Mouse (Mus musculus): ENCODE results near the gene Slc22a23. TPM values are rescaled to one million over a fixed set of nuclear protein-coding genes. Genes with fewer than 3 reads are reported as not detected.

Slc22a23 gene
- polyA plus RNA-seq, 1 experiment from 2014 or later: 5.6 TPM

- no peak overlapping the region for H3K9ac ChIP-seq
- no peak overlapping the region for H3K27ac ChIP-seq
- H3K4me3 ChIP-seq: no peak overlapping the region
- 21% methylated on average over 14 of the region's 14 CpGs for WGBS
- no peaks in the 10 kb centered on the region for H3K36me3 ChIP-seq
- no peaks in the 10 kb centered on the region for H3K27me3 ChIP-seq
- H3K9me3 ChIP-seq: no peaks in the 10 kb centered on the region
- ATAC-seq (ENCODE audit: insufficient number of reproducible peaks, low FRiP score, low TSS enrichment, low read depth): no peak; the same call in 1 of the 2 replicates
- peaks cover 15% of the 10 kb centered on the region for H3K4me1 ChIP-seq
- no peak overlapping the region for H3K4me2 ChIP-seq
Measured at GRCm38 (mm10) chr13:34238646-34239290, 106.2 kb downstream of the Slc22a23 start.

DNA sequence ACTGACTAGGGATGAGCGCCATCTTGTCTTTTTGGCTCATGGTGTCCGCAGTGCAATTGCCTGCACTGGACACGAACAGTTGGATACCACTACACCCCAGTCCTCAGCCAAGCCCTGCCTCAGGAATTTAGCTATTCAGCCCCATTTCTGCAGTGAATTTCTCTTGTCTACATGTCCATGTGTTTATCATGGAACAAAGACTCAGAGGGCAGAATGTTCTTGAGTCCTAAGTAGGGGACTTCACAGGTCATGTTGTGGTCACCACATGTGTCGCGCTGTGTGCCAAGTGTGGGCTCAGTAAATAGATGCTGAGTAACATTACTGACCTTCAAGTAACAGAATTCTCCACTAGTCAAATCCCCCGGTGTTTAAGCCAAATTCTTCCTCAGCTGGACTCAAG, 109.9 kb downstream of the Slc22a23 start:
- no peak overlapping the region for H3K4me3 ChIP-seq
- no peak overlapping the region for H3K4me2 ChIP-seq
- H3K36me3 ChIP-seq: no peaks in the 10 kb centered on the region
- no peak overlapping the region for H3K27ac ChIP-seq
- ATAC-seq (ENCODE audit: insufficient number of reproducible peaks, low FRiP score, low TSS enrichment, low read depth): no peak
- 93% methylated on average over 6 of the region's 6 CpGs for WGBS
- no peaks in the 10 kb centered on the region for H3K27me3 ChIP-seq
- no peak overlapping the region for H3K9ac ChIP-seq
- H3K9me3 ChIP-seq: no peaks in the 10 kb centered on the region
- peaks cover 13% of the 10 kb centered on the region for H3K4me1 ChIP-seq

GRCm38 (mm10) chr13:34234439-34234838, 110.5 kb downstream of the Slc22a23 start:
- H3K27me3 ChIP-seq: no peaks in the 10 kb centered on the region
- no peak overlapping the region for H3K27ac ChIP-seq
- H3K4me2 ChIP-seq: no peak overlapping the region
- no peaks in the 10 kb centered on the region for H3K36me3 ChIP-seq
- ATAC-seq (ENCODE audit: insufficient number of reproducible peaks, low FRiP score, low TSS enrichment, low read depth): no peak
- peaks cover 9% of the 10 kb centered on the region for H3K4me1 ChIP-seq
- H3K9me3 ChIP-seq: no peaks in the 10 kb centered on the region
- WGBS: 48% methylated on average over 5 of the region's 5 CpGs
- no peak overlapping the region for H3K4me3 ChIP-seq
- H3K9ac ChIP-seq: no peak overlapping the region

GRCm38 (mm10) chr13:34232992-34233391, 112.0 kb downstream of the Slc22a23 start:
- H3K4me3 ChIP-seq: no peak overlapping the region
- 65% methylated on average over 6 of the region's 6 CpGs for WGBS

DNA sequence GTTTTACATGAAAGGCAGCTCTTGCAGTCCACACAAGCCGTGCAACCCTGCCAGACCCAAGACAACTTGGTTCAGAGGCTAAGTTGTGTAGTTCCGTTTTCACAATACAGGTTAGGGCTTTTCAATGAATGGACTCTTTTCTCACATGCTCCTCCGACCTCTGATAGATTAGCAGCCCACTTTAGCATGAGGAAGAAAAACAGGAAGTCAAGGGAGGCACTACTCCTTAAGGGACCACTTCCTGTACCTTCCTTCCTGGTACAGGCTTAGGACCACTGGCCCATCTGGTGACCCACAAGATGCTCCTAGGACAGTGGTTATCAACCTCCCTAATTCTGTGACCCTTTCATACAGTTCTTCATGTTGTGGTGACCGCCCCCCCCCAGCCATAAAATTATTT, 116.1 kb downstream of the Slc22a23 start:
- H3K4me1 ChIP-seq: peaks cover 7% of the 10 kb centered on the region; the same call in 1 of the 2 replicates
- no peak overlapping the region for H3K4me2 ChIP-seq
- no peak overlapping the region for H3K4me3 ChIP-seq
- H3K27ac ChIP-seq: no peak overlapping the region
- 71% methylated on average over 4 of the region's 4 CpGs for WGBS
- H3K9ac ChIP-seq: no peak overlapping the region
- no peak for ATAC-seq (ENCODE audit: insufficient number of reproducible peaks, low FRiP score, low TSS enrichment, low read depth)
- H3K9me3 ChIP-seq: no peaks in the 10 kb centered on the region
- H3K27me3 ChIP-seq: no peaks in the 10 kb centered on the region
- no peaks in the 10 kb centered on the region for H3K36me3 ChIP-seq

More at GRCm38 (mm10) chr13:34232992-34233391, 112.0 kb downstream of the Slc22a23 start:
- peaks cover 8% of the 10 kb centered on the region; the same call in 1 of the 2 replicates for H3K4me1 ChIP-seq
- H3K27me3 ChIP-seq: no peaks in the 10 kb centered on the region
- H3K9me3 ChIP-seq: no peaks in the 10 kb centered on the region
- H3K4me2 ChIP-seq: no peak overlapping the region
- no peak overlapping the region for H3K9ac ChIP-seq
- ATAC-seq (ENCODE audit: insufficient number of reproducible peaks, low FRiP score, low TSS enrichment, low read depth): no peak
- H3K27ac ChIP-seq: no peak overlapping the region
- no peaks in the 10 kb centered on the region for H3K36me3 ChIP-seq

- no peak for ATAC-seq (ENCODE audit: insufficient number of reproducible peaks, low FRiP score, low TSS enrichment, low read depth)
- no peak overlapping the region for H3K4me3 ChIP-seq
- H3K4me1 ChIP-seq: peaks cover 7% of the 10 kb centered on the region; the same call in 1 of the 2 replicates
- H3K27me3 ChIP-seq: no peaks in the 10 kb centered on the region
- no peaks in the 10 kb centered on the region for H3K36me3 ChIP-seq
- 45% methylated on average over 12 of the region's 12 CpGs for WGBS
- no peaks in the 10 kb centered on the region for H3K9me3 ChIP-seq
- H3K9ac ChIP-seq: no peak overlapping the region
- no peak overlapping the region for H3K27ac ChIP-seq
- H3K4me2 ChIP-seq: no peak overlapping the region
Measured at GRCm38 (mm10) chr13:34227720-34228661, 117.0 kb downstream of the Slc22a23 start.

DNA sequence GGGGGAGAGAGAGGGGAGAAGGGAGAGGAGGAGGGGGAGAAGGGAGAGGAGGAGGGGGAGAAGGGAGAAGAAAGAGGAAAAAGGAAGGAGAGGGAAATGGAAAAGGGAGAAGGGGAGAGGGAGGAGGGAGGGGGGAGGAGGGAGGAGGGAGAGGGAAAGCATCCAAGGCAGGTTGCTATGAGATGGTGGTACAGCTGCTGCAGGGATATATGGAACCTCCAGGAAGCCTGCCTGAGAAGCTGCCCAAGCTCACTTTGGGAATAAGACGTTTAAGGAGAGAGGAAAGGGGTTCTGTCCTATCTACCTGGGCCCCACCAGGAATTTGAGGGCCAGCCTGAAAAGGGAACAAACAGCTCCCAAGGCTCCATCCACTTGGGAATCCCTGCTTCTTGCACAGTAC, 118.0 kb downstream of the Slc22a23 start:
- Histone ChIP-seq H3K27ac (no peak overlapping the region), H3K4me3 (no peak overlapping the region), H3K36me3 (no peaks in the 10 kb centered on the region), H3K4me2 (no peak overlapping the region), H3K9me3 (no peaks in the 10 kb centered on the region), H3K27me3 (no peaks in the 10 kb centered on the region), H3K9ac (no peak overlapping the region), H3K4me1 (peaks cover 7% of the 10 kb centered on the region; the same call in 1 of the 2 replicates)
- 15% methylated on average over 1 of the region's 1 CpGs for WGBS
- ATAC-seq (ENCODE audit: insufficient number of reproducible peaks, low FRiP score, low TSS enrichment, low read depth): no peak

DNA sequence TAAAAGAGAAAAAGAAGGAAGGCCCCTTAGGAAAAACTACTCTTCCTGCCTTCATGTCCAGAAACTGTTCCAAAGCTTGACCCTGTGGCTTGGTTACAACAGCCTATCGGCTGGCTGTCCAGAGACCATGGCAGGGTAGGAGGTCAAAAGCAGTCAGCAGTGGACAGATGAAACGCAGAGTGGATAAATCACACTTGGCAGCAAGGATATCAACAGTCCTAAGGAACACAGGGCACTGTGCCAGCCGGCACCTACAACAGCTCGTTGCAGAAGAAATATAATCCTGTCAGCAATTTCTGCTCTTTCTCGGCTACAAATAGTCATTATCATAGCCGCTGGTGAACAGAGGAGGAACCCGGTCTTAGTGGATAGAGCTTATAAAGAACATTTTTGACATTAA, 122.0 kb downstream of the Slc22a23 start:
- H3K4me2 ChIP-seq: no peak overlapping the region
- 33% methylated on average over 7 of the region's 7 CpGs for WGBS
- H3K4me3 ChIP-seq: no peak overlapping the region
- no peaks in the 10 kb centered on the region for H3K27me3 ChIP-seq
- no peak overlapping the region for H3K9ac ChIP-seq
- ATAC-seq (ENCODE audit: insufficient number of reproducible peaks, low FRiP score, low TSS enrichment, low read depth): no peak
- no peaks in the 10 kb centered on the region; the same call in 1 of the 2 replicates for H3K9me3 ChIP-seq
- no peaks in the 10 kb centered on the region for H3K36me3 ChIP-seq
- peaks cover 5% of the 10 kb centered on the region; the same call in 1 of the 2 replicates for H3K4me1 ChIP-seq
- H3K27ac ChIP-seq: no peak overlapping the region

- Histone ChIP-seq H3K4me1 (no peaks in the 10 kb centered on the region), H3K9ac (no peak overlapping the region), H3K4me2 (no peak overlapping the region), H3K27me3 (no peaks in the 10 kb centered on the region), H3K9me3 (no peaks in the 10 kb centered on the region; the same call in 1 of the 2 replicates), H3K27ac (no peak overlapping the region), H3K4me3 (no peak overlapping the region), H3K36me3 (no peaks in the 10 kb centered on the region)
- WGBS: 44% methylated on average over 3 of the region's 3 CpGs
- ATAC-seq (ENCODE audit: insufficient number of reproducible peaks, low FRiP score, low TSS enrichment, low read depth): no peak
Measured at GRCm38 (mm10) chr13:34219728-34220127, 125.3 kb downstream of the Slc22a23 start.

- 80% methylated on average over 3 of the region's 3 CpGs for WGBS
- no peaks in the 10 kb centered on the region for H3K27me3 ChIP-seq
- H3K27ac ChIP-seq: no peak overlapping the region
Measured at GRCm38 (mm10) chr13:34218776-34219175, 126.2 kb downstream of the Slc22a23 start.

GRCm38 (mm10) chr13:34214855-34215254, 130.1 kb downstream of the Slc22a23 start:
- H3K27me3 ChIP-seq: no peaks in the 10 kb centered on the region
- H3K9ac ChIP-seq: no peak overlapping the region
- no peak overlapping the region for H3K4me2 ChIP-seq
- H3K36me3 ChIP-seq: no peaks in the 10 kb centered on the region
- no peak overlapping the region for H3K4me3 ChIP-seq
- no peaks in the 10 kb centered on the region for H3K4me1 ChIP-seq
- no peak overlapping the region for H3K27ac ChIP-seq
- no peaks in the 10 kb centered on the region; the same call in 1 of the 2 replicates for H3K9me3 ChIP-seq
- 87% methylated on average over 3 of the region's 3 CpGs for WGBS
- no peak for ATAC-seq (ENCODE audit: insufficient number of reproducible peaks, low FRiP score, low TSS enrichment, low read depth)

More at GRCm38 (mm10) chr13:34218776-34219175, 126.2 kb downstream of the Slc22a23 start:
- H3K4me2 ChIP-seq: no peak overlapping the region
- H3K36me3 ChIP-seq: no peaks in the 10 kb centered on the region
- H3K4me3 ChIP-seq: no peak overlapping the region
- no peaks in the 10 kb centered on the region; the same call in 1 of the 2 replicates for H3K9me3 ChIP-seq
- H3K4me1 ChIP-seq: no peaks in the 10 kb centered on the region
- ATAC-seq (ENCODE audit: insufficient number of reproducible peaks, low FRiP score, low TSS enrichment, low read depth): no peak
- H3K9ac ChIP-seq: no peak overlapping the region

- no peak overlapping the region for H3K4me2 ChIP-seq
- H3K4me1 ChIP-seq: no peaks in the 10 kb centered on the region
- H3K27ac ChIP-seq: no peak overlapping the region
- H3K4me3 ChIP-seq: no peak overlapping the region
- H3K9ac ChIP-seq: no peak overlapping the region
- no peaks in the 10 kb centered on the region for H3K27me3 ChIP-seq
- no peaks in the 10 kb centered on the region for H3K36me3 ChIP-seq
- H3K9me3 ChIP-seq: no peaks in the 10 kb centered on the region
- WGBS: 50% methylated on average over 10 of the region's 10 CpGs
- ATAC-seq (ENCODE audit: insufficient number of reproducible peaks, low FRiP score, low TSS enrichment, low read depth): no peak
Measured at GRCm38 (mm10) chr13:34212735-34213212, 132.2 kb downstream of the Slc22a23 start.

Measured in limb, embryonic 15.5 days (tissue).